9 mouse cellular contexts compared by ENCODE assay signal in genomic region chr6:36387612-36388400, GRCm38 (mm10). TPM values are rescaled to one million over a fixed set of nuclear protein-coding genes. Genes with fewer than 3 reads are reported as not detected.
DNase-seq lines count a peak whose midpoint lies in the region; ATAC-seq and TF ChIP-seq lines count a peak whose summit lies in the region.
"Had no signal": no experiment of that assay in that cellular context is flagged by ENCODE, and none has a peak within 500 bp of the region (broad histone marks: within the 10 kb centered on the region; RNA-seq: fewer than 3 reads in every experiment).

Gene Chrm2, plus strand, starts transcription at chr6:36388084.

- no peaks in the 10 kb centered on the region for H3K4me1 ChIP-seq in brown adipose tissue, adult 24 weeks (ENCODE audit: control insufficient read depth, insufficient read depth, insufficient read length, low read length)
- H3K4me1 ChIP-seq in intestine, postnatal 0 days (replicated peaks; ENCODE audit: control insufficient read depth, insufficient read depth, low read length) = no peaks in the 10 kb centered on the region
- peaks cover 3% of the 10 kb centered on the region for H3K4me1 ChIP-seq in lung, embryonic 15.5 days

- peak; percentile 42 to 51 for DNase-seq in cerebellum, postnatal 14 days
- no peak for DNase-seq in cerebellum, adult 11-12 months
- DNase-seq in right cerebral cortex, postnatal 14 days = peak; percentile 23
- no peak for DNase-seq in urinary bladder, postnatal 14 days (ENCODE audit: low spot score)

- peaks cover 13% of the 10 kb centered on the region for H3K27me3 ChIP-seq in intestine, postnatal 0 days (replicated peaks; ENCODE audit: control insufficient read depth, insufficient read depth, low read length)
- peaks cover 29% of the 10 kb centered on the region for H3K27me3 ChIP-seq in lung, embryonic 15.5 days
- H3K27me3 ChIP-seq: CH12.LX had no signal

- ATAC-seq in granulocyte monocyte progenitor cell, adult 5-6 weeks (replicated peaks; ENCODE audit: poor library complexity, severe bottlenecking) = peak; percentile 35
- no peak for ATAC-seq in intestine, postnatal 0 days
- no peak for ATAC-seq in lung, embryonic 15.5 days (ENCODE audit: borderline replicate concordance, extremely low read depth, low FRiP score, low TSS enrichment)

- 3% methylated on average over 30 of the region's 30 CpGs for WGBS in intestine, postnatal 0 days
- 2% methylated on average over 30 of the region's 30 CpGs for WGBS in lung, embryonic 15.5 days

- H3K27ac ChIP-seq in brown adipose tissue, adult 24 weeks (replicated peaks; ENCODE audit: low read depth, low read length) = no peak within 1 kb of the TSS
- H3K27ac ChIP-seq in intestine, postnatal 0 days (ENCODE audit: low read depth, low read length) = no peak within 1 kb of the TSS
- no peak within 1 kb of the TSS for H3K27ac ChIP-seq in lung, embryonic 15.5 days

- no peaks in the 10 kb centered on the region for H3K9me3 ChIP-seq in intestine, postnatal 0 days (ENCODE audit: control insufficient read depth)
- no peaks in the 10 kb centered on the region for H3K9me3 ChIP-seq in lung, embryonic 15.5 days

- no peaks in the 10 kb centered on the region for H3K36me3 ChIP-seq in intestine, postnatal 0 days (ENCODE audit: control insufficient read depth, insufficient read depth)
- H3K36me3 ChIP-seq in lung, embryonic 15.5 days = no peaks in the 10 kb centered on the region

- H3K4me2 ChIP-seq in intestine, postnatal 0 days (replicated peaks; ENCODE audit: low read depth) = peak within 1 kb of the TSS; percentile 73
- H3K4me2 ChIP-seq in lung, embryonic 15.5 days = peak within 1 kb of the TSS; percentile 89

- H3K9ac ChIP-seq in intestine, postnatal 0 days (ENCODE audit: low read depth, low read length) = peak within 1 kb of the TSS; percentile 51
- H3K9ac ChIP-seq in lung, embryonic 15.5 days = peak within 1 kb of the TSS; percentile 39

- TF ChIP-seq CTCF in intestine, postnatal 0 days (IDR thresholded peaks at IDR 0.05; ENCODE audit: low read depth) = no peak

- peak within 1 kb of the TSS; percentile 21 for H3K4me3 ChIP-seq in brown adipose tissue, adult 24 weeks (ENCODE audit: insufficient read depth, low read depth, low read length)
- peak within 1 kb of the TSS; percentile 44 for H3K4me3 ChIP-seq in intestine, postnatal 0 days (ENCODE audit: low read depth, low read length)
- peak within 1 kb of the TSS; percentile 50 for H3K4me3 ChIP-seq in lung, embryonic 15.5 days

RNA-seq across cellular contexts. Expression of gene Chrm2, which starts in this region (rescaled TPM):
- not detected in 2 replicates for polyA plus RNA-seq in brown adipose tissue, adult 24 weeks (2012; ENCODE audit: insufficient read depth, insufficient read length, missing spikeins)
- not detected in 2 replicates for total RNA-seq in granulocyte monocyte progenitor cell, adult 5-6 weeks (2014; fragmentation: Nextera tagmentation)
- not detected in 2 replicates for total RNA-seq in granulocyte monocyte progenitor cell, adult 5-6 weeks (2017)
- 11.8 and 14.6 TPM in 2 replicates for polyA plus RNA-seq in intestine, postnatal 0 days (2015; fragmentation: Nextera tagmentation; extraction: Ambion mirVana)
- polyA plus RNA-seq in lung, embryonic 15.5 days (2015; fragmentation: Nextera tagmentation; extraction: Ambion mirVana) = 3.6 and 4.2 TPM in 2 replicates
- total RNA-seq: CH12.LX had no signal

Comparison
In these comparisons a context has a peak if more than half of its experiments do, and no peak if none do; other contexts are left out.
1. DNase-seq: peak in cerebellum, postnatal 14 days (2 of 2) and right cerebral cortex, postnatal 14 days (single experiment); none in cerebellum, adult 11-12 months (single experiment) and urinary bladder, postnatal 14 days (single experiment).
2. Peak in ATAC-seq in granulocyte monocyte progenitor cell, adult 5-6 weeks; RNA of the gene not detected or under 1 TPM.
3. Peak in every context shown above with its lines, with median percentiles within 50 percentile points of each other: H3K4me3 ChIP-seq.